Mouse (Mus musculus) olfactory bulb, adult 2 months (tissue): ENCODE measurements around the gene Sh3pxd2a. TPM values are rescaled to one million over a fixed set of nuclear protein-coding genes. Genes with fewer than 3 reads are reported as not detected.

Source experiments
- H3K27ac ChIP-seq: fragments of 200-500 bp; 2 replicates; pipeline ENCODE4 v1.5.1; 2012; ENCODE audit warnings: low read depth, low read length; ENCODE audit not compliant: insufficient read depth
- H3K4me1 ChIP-seq: fragments of 200-500 bp; 2 replicates; pipeline ENCODE4 v1.6.1; 2012; ENCODE audit warnings: low read length; ENCODE audit not compliant: control insufficient read depth, insufficient read depth
- H3K4me3 ChIP-seq: fragments of 200-500 bp; 2 replicates; pipeline ENCODE4 v1.5.1; 2012; ENCODE audit warnings: mild to moderate bottlenecking, low read depth, low read length, moderate library complexity; ENCODE audit not compliant: insufficient read depth
- CTCF ChIP-seq: fragments of 200-500 bp; IDR thresholded peaks from 2 replicates; pipeline ENCODE4 v1.5.1; 2012; ENCODE audit warnings: low read depth, mild to moderate bottlenecking, low read length, moderate library complexity; ENCODE audit not compliant: insufficient read depth
- POLR2A ChIP-seq: fragments of 200-500 bp; IDR thresholded peaks from 2 replicates; pipeline ENCODE4 v1.6.1; 2012; ENCODE audit warnings: mild to moderate bottlenecking, low read depth, low read length, moderate library complexity; ENCODE audit not compliant: insufficient read depth
- WGBS: fragments of 180-500 bp; shearing (Covaris S2); methylation state at CpG from one replicate; pipeline ENCODE4 v1.1.7; 2018; 5-methylcytosine and 5-hydroxymethylcytosine counted together
- polyA plus RNA-seq: library from polyadenylated mRNA; stranded (reverse); fragments of >200 nt; gene quantifications from 2 replicates; pipeline ENCODE4 v1.2.4, GENCODE M21; 2012; ENCODE audit warnings: low replicate concordance; ENCODE audit not compliant: missing spikeins, insufficient read depth, insufficient read length

The Sh3pxd2a gene
- polyA plus RNA-seq, 1 experiment, result not detected

DNA sequence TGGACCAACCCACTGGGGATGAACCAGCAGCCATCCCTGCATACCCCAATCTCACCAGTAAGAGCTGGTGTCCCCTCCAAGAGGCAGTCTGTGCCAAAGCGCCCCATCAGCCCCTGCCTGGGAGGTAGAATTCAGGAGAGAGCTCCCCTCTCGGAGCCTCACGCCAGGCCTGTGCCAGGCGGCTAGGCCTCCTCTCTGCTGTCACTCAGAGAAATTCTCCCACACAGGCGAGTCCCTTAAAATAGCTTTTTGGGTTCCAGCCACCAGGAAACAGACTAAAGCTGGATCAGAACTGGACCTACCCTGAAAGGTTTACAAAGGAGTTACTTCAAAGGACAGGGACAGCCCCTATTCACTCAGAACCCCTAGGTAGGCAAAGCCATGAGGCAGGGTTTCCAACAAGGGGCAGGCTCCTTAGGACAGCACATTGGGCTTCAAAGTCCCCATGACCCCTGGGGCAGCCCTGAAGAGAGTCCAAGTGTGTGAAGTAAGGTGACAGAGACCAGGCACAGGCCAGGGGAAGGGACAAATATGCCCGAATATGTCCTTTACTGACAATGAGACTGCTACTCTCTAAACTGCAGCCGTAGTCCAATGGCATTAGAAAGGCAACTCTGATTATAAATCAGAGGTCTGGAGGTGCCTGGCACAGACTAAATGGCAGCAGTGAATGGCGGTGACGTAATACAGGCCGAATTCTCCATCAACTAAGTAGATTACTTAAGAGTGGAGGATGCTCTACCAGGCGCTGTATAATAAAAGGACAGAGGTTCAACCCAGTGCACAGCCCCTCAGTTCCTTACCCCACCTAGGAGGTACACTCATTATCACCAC is 9.8 kb downstream of the Sh3pxd2a start:
- H3K27ac ChIP-seq, result no peak overlapping the region
- 67% methylated on average over 11 of the region's 11 CpGs for WGBS
- peaks cover 14% of the 10 kb centered on the region for H3K4me1 ChIP-seq
- TF ChIP-seq POLR2A (no peak), CTCF (no peak)
- no peak overlapping the region for H3K4me3 ChIP-seq

DNA sequence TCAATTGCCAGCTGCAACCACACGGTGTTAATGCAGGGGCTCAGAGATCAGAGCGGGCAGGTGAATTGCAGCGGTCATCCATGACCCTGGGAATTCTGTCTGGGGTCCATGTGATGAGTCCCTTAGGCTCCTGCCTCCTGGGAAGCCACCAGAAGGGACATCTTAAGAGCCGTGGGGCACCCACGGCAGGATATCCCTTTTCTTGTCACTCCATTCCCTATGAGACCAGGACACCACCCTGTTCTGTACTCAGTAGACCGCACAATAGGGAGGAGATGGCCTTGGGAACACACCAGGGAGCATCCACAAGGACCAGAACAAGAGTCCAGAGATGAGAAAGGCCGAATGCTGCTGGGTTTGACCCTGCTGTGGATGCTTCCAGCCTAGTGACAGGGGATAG is 10.8 kb downstream of the Sh3pxd2a start:
- Histone ChIP-seq H3K4me3 (no peak overlapping the region), H3K27ac (no peak overlapping the region), H3K4me1 (peaks cover 16% of the 10 kb centered on the region; the same call in 1 of the 2 replicates)
- WGBS, result 92% methylated on average over 7 of the region's 7 CpGs
- no peak for TF ChIP-seq CTCF
- TF ChIP-seq POLR2A, result no peak

DNA sequence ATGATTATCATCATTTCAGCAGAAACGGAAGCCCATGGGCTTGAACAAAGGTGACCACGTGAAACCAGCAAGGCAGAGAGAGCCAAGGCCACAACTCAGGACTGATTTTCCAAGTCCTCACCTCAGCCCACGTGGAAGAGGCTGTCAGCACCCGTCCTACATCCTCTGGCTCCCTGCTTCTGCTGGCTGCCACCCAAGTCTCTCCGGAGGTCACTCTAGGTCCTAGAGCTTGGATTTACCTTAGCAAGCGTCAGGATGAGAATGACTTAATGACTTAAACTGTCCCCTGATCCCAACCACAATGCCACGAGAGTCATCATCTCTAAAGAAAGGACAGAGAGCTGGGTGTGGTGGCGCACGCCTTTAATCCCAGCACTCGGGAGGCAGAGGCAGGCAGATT is 11.5 kb downstream of the Sh3pxd2a start:
- Histone ChIP-seq H3K4me3 (no peak overlapping the region), H3K4me1 (peaks cover 10% of the 10 kb centered on the region; the same call in 1 of the 2 replicates), H3K27ac (no peak overlapping the region)
- TF ChIP-seq POLR2A (no peak), CTCF (no peak)
- WGBS, result 90% methylated on average over 10 of the region's 10 CpGs

DNA sequence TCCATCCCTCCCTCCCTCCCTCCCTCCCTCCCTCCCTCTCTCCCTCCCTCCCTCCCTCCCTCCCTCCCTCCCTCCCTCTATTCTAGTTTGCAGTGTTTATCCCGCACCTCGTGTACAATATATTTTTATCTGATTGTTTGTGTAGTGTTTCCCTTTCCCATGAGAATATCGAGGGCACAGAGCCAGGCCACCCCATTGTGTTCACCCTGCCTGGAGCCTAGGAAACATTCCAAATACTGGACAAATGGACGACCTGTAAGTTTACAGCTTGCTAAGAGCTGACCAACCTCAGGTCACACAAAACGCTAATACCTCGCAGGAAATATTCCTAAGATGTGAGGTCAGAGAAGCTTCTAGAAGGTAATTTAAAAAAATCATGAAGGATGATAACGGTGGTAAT is 12.0 kb downstream of the Sh3pxd2a start:
- Histone ChIP-seq H3K4me3 (no peak overlapping the region), H3K4me1 (peaks cover 10% of the 10 kb centered on the region; the same call in 1 of the 2 replicates), H3K27ac (no peak overlapping the region)
- TF ChIP-seq CTCF (no peak), POLR2A (no peak)
- 74% methylated on average over 7 of the region's 7 CpGs for WGBS

DNA sequence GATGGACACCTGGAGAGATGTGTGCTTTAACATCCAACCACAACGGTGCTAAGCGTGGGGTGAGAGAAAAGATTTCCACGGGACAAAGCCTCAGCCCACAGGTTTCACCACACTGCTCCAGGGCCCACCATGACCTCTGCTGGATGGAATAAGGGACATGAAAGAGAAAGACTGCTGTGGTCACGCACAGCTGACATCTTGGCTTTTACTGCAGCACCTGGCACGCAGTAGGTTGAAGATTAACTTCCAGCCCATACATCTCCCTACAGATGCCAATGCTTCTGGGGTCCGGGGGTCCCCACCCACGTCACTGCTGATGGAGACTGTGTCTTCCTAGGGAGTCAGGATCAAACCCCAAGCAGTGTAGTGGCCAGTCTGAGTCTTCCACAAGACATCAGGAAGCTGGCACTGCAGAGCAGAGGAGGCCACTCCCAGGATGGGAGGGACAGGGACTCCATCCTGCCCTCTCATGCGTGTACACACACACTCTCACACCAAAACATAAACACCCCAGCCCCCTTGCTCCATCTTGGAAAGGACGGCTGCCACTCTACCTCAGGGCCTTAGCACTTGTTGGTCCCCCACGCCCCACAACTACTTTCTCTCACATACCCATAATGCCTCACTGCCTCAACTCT is 12.6 kb downstream of the Sh3pxd2a start:
- Histone ChIP-seq H3K27ac (no peak overlapping the region), H3K4me3 (no peak overlapping the region), H3K4me1 (peaks cover 13% of the 10 kb centered on the region)
- WGBS, result 92% methylated on average over 10 of the region's 10 CpGs
- TF ChIP-seq CTCF, result no peak
- TF ChIP-seq POLR2A, result no peak

DNA sequence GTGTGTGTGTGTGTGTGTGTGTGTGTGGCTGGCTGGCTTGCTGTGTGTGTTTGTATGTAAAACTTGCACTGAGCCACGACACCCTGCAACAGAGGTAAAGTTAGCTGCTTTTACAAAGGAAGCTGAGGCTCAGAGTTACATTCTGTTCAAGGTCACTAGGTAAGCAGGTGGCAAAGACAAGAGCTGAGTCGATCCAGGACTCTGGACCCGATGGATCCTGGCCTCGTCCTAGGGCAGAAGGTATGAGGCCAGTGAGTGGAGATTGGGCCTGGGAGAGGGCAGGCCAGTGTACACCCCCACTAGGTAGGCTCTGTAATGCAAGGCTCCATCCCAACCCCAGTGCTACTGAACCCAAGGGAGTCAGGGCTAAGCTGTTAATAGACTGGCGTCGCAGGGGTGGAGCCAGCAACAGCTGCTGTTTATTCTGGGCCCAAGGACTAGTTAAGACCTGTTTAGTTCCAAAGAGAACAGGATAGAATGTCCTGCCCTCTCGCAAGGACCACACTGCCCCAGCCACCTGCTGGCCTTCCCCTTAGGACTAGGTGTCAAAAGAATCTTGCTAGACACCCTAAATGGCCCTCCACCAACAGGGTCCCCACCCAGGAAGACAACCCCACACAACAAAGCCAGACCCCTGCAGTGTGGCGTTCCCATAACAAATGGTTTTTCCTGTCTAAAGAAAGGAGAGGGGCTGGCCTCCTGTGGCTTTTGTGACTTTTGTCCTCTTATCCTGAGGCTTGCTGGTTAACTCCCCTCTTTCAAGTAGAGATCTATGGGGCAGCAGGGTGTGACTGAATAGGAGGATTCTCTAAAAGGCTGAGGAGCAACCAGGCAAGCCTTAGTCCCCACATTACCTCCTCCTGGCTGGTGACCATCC is 13.7 kb downstream of the Sh3pxd2a start:
- peaks cover 15% of the 10 kb centered on the region for H3K4me1 ChIP-seq
- no peak overlapping the region for H3K4me3 ChIP-seq
- no peak for TF ChIP-seq POLR2A
- no peak for TF ChIP-seq CTCF
- H3K27ac ChIP-seq, result no peak overlapping the region
- 80% methylated on average over 8 of the region's 8 CpGs for WGBS

DNA sequence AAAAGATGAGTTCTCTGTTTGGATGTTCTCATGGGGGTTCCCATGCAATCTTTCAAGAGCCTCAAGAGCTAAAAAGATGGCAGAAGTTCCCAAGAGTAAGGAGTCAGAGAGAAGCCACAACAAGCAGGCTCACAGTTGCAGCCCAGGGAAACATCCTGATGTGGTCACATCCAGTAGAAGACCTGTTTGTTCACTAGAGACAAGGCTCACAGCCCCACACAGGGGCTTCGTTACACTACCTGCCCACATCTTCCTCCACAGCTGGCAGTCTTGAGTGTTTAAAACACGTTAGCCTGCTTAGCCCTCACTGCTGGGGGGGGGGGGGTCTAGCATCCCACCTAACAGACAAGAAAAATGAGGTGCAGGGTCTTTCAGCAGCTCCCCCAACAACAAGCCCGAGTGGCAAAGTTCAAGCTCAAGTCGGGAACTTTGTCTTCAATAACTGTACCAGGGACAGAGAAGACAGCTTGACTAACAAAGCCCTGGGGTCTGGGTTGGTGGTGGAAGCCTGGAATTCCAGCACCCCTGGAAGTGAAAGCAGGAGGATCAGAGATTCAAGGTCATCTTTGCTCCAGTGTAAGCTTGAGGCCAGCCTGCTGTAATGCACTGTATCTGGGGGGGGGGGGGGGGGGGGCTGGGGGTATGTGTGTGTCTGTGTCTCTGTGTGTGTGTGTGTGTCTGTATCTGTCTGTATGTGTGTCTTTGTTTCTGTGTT is 14.5 kb downstream of the Sh3pxd2a start:
- peaks cover 15% of the 10 kb centered on the region for H3K4me1 ChIP-seq
- 80% methylated on average over 4 of the region's 4 CpGs for WGBS
- no peak overlapping the region for H3K4me3 ChIP-seq
- no peak for TF ChIP-seq CTCF
- TF ChIP-seq POLR2A, result no peak
- no peak overlapping the region for H3K27ac ChIP-seq

DNA sequence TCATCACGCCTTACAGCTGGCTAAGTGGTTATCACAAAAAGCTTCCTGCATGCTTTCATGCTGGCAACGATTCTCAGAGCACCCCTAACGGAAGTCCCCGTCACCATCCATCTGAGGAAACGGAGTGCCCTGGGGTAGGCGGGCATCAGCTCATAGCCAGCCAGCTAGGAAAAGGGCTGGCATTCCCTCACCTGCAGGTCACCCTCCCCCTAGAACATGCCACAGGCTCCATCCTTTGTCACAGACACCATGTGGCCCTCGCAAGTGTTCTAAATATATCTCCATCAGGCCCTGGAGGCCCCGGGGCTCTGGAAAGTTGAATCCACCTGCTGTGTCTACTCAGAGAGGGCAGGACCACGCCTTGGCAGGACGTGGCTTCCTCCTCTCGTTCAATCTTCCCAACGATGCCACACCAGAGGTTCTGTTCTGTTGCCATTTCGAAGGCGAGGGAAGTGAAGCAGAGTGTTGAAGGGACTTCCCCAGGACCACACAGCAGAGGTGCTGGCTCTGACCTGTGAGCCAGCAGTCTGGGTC is 15.5 kb downstream of the Sh3pxd2a start:
- 84% methylated on average over 14 of the region's 14 CpGs for WGBS
- Histone ChIP-seq H3K27ac (no peak overlapping the region), H3K4me3 (no peak overlapping the region), H3K4me1 (peaks cover 9% of the 10 kb centered on the region)
- no peak for TF ChIP-seq POLR2A
- no peak for TF ChIP-seq CTCF

DNA sequence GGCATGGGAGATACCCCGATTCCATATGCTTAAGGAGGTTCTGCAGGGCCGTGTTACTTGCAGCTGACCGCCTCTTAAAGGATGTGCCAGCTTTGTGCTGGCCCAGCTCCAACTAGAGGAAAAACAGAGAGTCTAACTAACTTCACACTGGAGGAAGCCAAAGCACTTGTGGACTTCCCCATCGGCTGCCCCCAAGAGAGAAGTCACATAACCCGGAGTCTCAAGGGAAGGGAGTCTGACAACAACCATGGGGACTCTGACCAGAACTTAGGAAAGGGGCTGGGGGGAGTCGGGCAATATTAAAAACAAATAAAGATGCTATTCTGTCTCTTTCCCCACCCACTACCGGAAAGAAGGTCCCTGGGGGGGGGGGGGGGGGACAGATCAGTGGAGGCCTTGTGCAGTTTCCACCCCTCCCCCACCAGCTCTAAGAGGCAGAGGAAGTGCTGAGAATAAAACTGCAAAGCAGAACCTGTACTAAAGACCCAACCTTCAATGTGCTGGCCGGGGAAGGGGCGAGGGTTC is 17.3 kb downstream of the Sh3pxd2a start:
- TF ChIP-seq POLR2A (no peak), CTCF (no peak)
- Histone ChIP-seq H3K4me3 (no peak overlapping the region), H3K4me1 (peaks cover 9% of the 10 kb centered on the region), H3K27ac (no peak overlapping the region)
- WGBS, result 39% methylated on average over 9 of the region's 9 CpGs
